Mouse (Mus musculus) G1E (cell line): ENCODE results near the gene Speg.

ENCODE experiments used
- CTCF ChIP-seq: IDR thresholded peaks from 2 replicates; pipeline ENCODE4 v1.5.1; 2012; ENCODE audit warnings: low read depth, low read length, inconsistent platforms, mixed read lengths
- GATA1 ChIP-seq: IDR thresholded peaks from 2 replicates; pipeline ENCODE4 v1.6.1; 2012; ENCODE audit warnings: borderline replicate concordance, low read length, inconsistent platforms, mixed read lengths
- GATA2 ChIP-seq: IDR thresholded peaks from 2 replicates; pipeline ENCODE4 v1.6.1; 2012; ENCODE audit warnings: low read depth, low read length, inconsistent platforms, borderline replicate concordance
- POLR2AphosphoS5 ChIP-seq: IDR thresholded peaks from 2 replicates; pipeline ENCODE4 v1.6.1; 2012; ENCODE audit warnings: low read depth, low read length, inconsistent platforms; ENCODE audit not compliant: insufficient replicate concordance

DNA sequence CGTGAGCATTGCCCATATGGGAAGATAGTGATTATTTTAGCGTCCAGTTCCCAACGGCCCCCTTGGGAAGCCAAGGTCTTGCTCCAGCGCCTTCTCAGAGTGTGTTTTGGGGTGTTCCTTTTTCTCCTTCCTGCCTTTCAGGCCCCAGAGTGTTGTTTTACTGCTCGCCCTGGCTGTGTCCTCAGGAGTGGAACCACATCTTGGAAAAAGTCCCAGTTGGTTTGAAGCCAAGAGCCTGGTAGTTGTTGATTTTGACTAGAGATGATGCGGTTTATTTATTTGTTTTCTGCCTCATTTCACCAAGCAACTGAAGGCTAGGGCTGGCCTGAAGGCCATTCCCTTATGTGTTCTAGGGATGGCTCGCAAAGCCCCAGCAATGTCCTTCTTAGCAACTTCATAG is 17.8 kb upstream of the Speg start:
- TF ChIP-seq CTCF (no peak), GATA2 (no peak), POLR2AphosphoS5 (no peak), GATA1 (no peak)
